Mouse (Mus musculus) cerebellum, adult 2 months (tissue): ENCODE data around the gene 0610030E20Rik.

ENCODE experiments used
- CTCF ChIP-seq: fragments of 200-500 bp; IDR thresholded peaks from 2 replicates; pipeline ENCODE4 v1.5.1; 2011; ENCODE audit warnings: low read depth, mild to moderate bottlenecking, control low read depth, low read length, moderate library complexity, borderline replicate concordance; ENCODE audit not compliant: insufficient read depth
- POLR2A ChIP-seq: fragments of 200-500 bp; IDR thresholded peaks from 2 replicates; pipeline ENCODE4 v1.6.1; 2011; ENCODE audit warnings: low read length, control low read depth, borderline replicate concordance; ENCODE audit not compliant: insufficient read depth

GRCm38 (mm10) chr6:72344396-72345073 lies 2.6 kb upstream of the 0610030E20Rik start:
- no peak for TF ChIP-seq CTCF
- no peak for TF ChIP-seq POLR2A
